Mouse (Mus musculus): ENCODE results near the gene Rap1b.

Gene Rap1b

GRCm38 (mm10) chr10:117773106-117773720, 72.6 kb downstream of the Rap1b start:
- no peak for DNase-seq (ENCODE audit: low read depth in 1 of 2, low spot score in 2 of 2)

GRCm38 (mm10) chr10:117772364-117773105, 73.3 kb downstream of the Rap1b start:
- DNase-seq (ENCODE audit: low read depth in 1 of 2, low spot score in 2 of 2) = no peak

GRCm38 (mm10) chr10:117771131-117771510, 74.7 kb downstream of the Rap1b start:
- DNase-seq (ENCODE audit: low read depth in 1 of 2, low spot score in 2 of 2) = no peak

- no peak for DNase-seq (ENCODE audit: low read depth in 1 of 2, low spot score in 2 of 2)
These were observed 75.3 kb downstream of the Rap1b start for GRCm38 (mm10) chr10:117770286-117771130.

- no peak for DNase-seq (ENCODE audit: low read depth in 1 of 2, low spot score in 2 of 2)
These were observed 76.1 kb downstream of the Rap1b start for GRCm38 (mm10) chr10:117769541-117770285.

GRCm38 (mm10) chr10:117768141-117768440, 77.7 kb downstream of the Rap1b start:
- DNase-seq (ENCODE audit: low read depth in 1 of 2, low spot score in 2 of 2) = no peak

GRCm38 (mm10) chr10:117767286-117768140, 78.3 kb downstream of the Rap1b start:
- DNase-seq (ENCODE audit: low read depth in 1 of 2, low spot score in 2 of 2) = no peak

- no peak for DNase-seq (ENCODE audit: low read depth in 1 of 2, low spot score in 2 of 2)
These were observed 79.0 kb downstream of the Rap1b start for GRCm38 (mm10) chr10:117766896-117767160.

GRCm38 (mm10) chr10:117766111-117766895, 79.5 kb downstream of the Rap1b start:
- DNase-seq (ENCODE audit: low read depth in 1 of 2, low spot score in 2 of 2) = no peak

GRCm38 (mm10) chr10:117765116-117765894, 80.5 kb downstream of the Rap1b start:
- DNase-seq (ENCODE audit: low read depth in 1 of 2, low spot score in 2 of 2) = no peak

- DNase-seq (ENCODE audit: low read depth in 1 of 2, low spot score in 2 of 2) = no peak
These were observed 81.2 kb downstream of the Rap1b start for GRCm38 (mm10) chr10:117764598-117764997.
